Mouse (Mus musculus) lung, adult 2 months (tissue): ENCODE data around the gene Chsy1.

Source experiments
- CTCF ChIP-seq: fragments of 200-500 bp; IDR thresholded peaks from 2 replicates; pipeline ENCODE4 v1.5.1; 2011; ENCODE audit warnings: mild to moderate bottlenecking, low read length, control low read depth; ENCODE audit not compliant: insufficient read depth
- POLR2A ChIP-seq: fragments of 200-500 bp; IDR thresholded peaks from 2 replicates; pipeline ENCODE4 v1.6.1; 2011; ENCODE audit warnings: low read depth, mild to moderate bottlenecking, control low read depth, low read length, borderline replicate concordance; ENCODE audit errors: extremely low read depth

- TF ChIP-seq CTCF: no peak
- TF ChIP-seq POLR2A: no peak
Measured at GRCm38 (mm10) chr7:66175738-66176137, 66.4 kb downstream of the Chsy1 start.
